Mouse (Mus musculus) kidney, adult 2 months (tissue): Measurements from ENCODE around the gene Fcna. TPM values are rescaled to one million over a fixed set of nuclear protein-coding genes. Genes with fewer than 3 reads are reported as not detected.

ENCODE experiments used
- DNase-seq: peaks from one replicate; pipeline ENCODE4 v3.0.0; 2021
- H3K27ac ChIP-seq: fragments of 200-500 bp; 2 replicates; pipeline ENCODE4 v1.5.1; 2012; ENCODE audit warnings: low read depth, low read length, control low read depth, inconsistent platforms; ENCODE audit not compliant: insufficient read depth
- H3K27me3 ChIP-seq: fragments of 200-500 bp; replicated peaks from 2 replicates; pipeline ENCODE4 v1.6.1; 2012; ENCODE audit warnings: mild to moderate bottlenecking, moderate library complexity, low read length, inconsistent platforms; ENCODE audit not compliant: control insufficient read depth, insufficient read depth
- H3K36me3 ChIP-seq: fragments of 200-500 bp; 2 replicates; pipeline ENCODE4 v1.6.1; 2012; ENCODE audit warnings: mild to moderate bottlenecking, moderate library complexity, low read length, inconsistent platforms; ENCODE audit not compliant: control insufficient read depth, insufficient read depth
- H3K4me1 ChIP-seq: fragments of 200-500 bp; 2 replicates; pipeline ENCODE4 v1.6.1; 2011; ENCODE audit warnings: low read length; ENCODE audit not compliant: control insufficient read depth, insufficient read depth
- H3K4me3 ChIP-seq: fragments of 200-500 bp; 2 replicates; pipeline ENCODE4 v1.5.1; 2011; ENCODE audit warnings: mild to moderate bottlenecking, low read depth, low read length, control low read depth; ENCODE audit not compliant: insufficient read depth
- CTCF ChIP-seq: fragments of 200-500 bp; conservative IDR thresholded peaks from 2 replicates; pipeline ENCODE4 v1.5.1; 2011; ENCODE audit warnings: low read depth, mild to moderate bottlenecking, control low read depth, low read length, moderate library complexity, mixed read lengths; ENCODE audit not compliant: insufficient read depth, insufficient read length
- POLR2A ChIP-seq: fragments of 200-500 bp; IDR thresholded peaks from one replicate; pipeline ENCODE4 v1.6.1; 2011; ENCODE audit warnings: low read depth, low read length, control low read depth
- WGBS: fragments of 180-500 bp; shearing (Covaris S2); methylation state at CpG from one replicate; pipeline ENCODE4 v1.1.7; 2018; 5-methylcytosine and 5-hydroxymethylcytosine counted together
- polyA plus RNA-seq: library from polyadenylated mRNA; depleted of rRNA; stranded (reverse); fragments of >200 nt; gene quantifications from 2 replicates; pipeline ENCODE4 v1.2.3, GENCODE M21; 2012

Fcna gene
- polyA plus RNA-seq, 1 experiment, result 3.4 TPM

GRCm38 (mm10) chr2:25625986-25626385, 1.8 kb downstream of the Fcna start:
- no peak for DNase-seq
- Histone ChIP-seq H3K27ac (no peak overlapping the region), H3K4me1 (peaks cover 6% of the 10 kb centered on the region), H3K27me3 (no peaks in the 10 kb centered on the region), H3K36me3 (no peaks in the 10 kb centered on the region), H3K4me3 (no peak overlapping the region)
- TF ChIP-seq POLR2A, result no peak
- WGBS, result 31% methylated on average over 5 of the region's 5 CpGs

- no peaks in the 10 kb centered on the region for H3K36me3 ChIP-seq
- TF ChIP-seq POLR2A (no peak), CTCF (peak; percentile 76)
- 6% methylated on average over 34 of the region's 34 CpGs for WGBS
- H3K4me1 ChIP-seq, result peaks cover 8% of the 10 kb centered on the region
- DNase-seq, result peak; percentile 96
- no peaks in the 10 kb centered on the region for H3K27me3 ChIP-seq
- H3K27ac ChIP-seq, result peak within 1 kb of the TSS; percentile 85
- peak within 1 kb of the TSS; percentile 90 for H3K4me3 ChIP-seq
Measured at GRCm38 (mm10) chr2:25621229-25622200, 6.3 kb downstream of the Fcna start, which contains the start of gene Tmem141. Tmem141 (minus strand) TSS chr2:25622005.

- TF ChIP-seq POLR2A, result no peak
- TF ChIP-seq CTCF, result no peak
- Histone ChIP-seq H3K4me3 (no peak overlapping the region), H3K4me1 (peaks cover 8% of the 10 kb centered on the region), H3K27me3 (no peaks in the 10 kb centered on the region), H3K27ac (no peak overlapping the region), H3K36me3 (no peaks in the 10 kb centered on the region)
- WGBS, result 79% methylated on average over 4 of the region's 4 CpGs
- DNase-seq, result no peak
Measured at GRCm38 (mm10) chr2:25620852-25621228, 7.0 kb downstream of the Fcna start.

- WGBS, result 79% methylated on average over 6 of the region's 6 CpGs
- no peak for DNase-seq
- H3K4me1 ChIP-seq, result peaks cover 8% of the 10 kb centered on the region
Measured at GRCm38 (mm10) chr2:25620386-25620785, 7.4 kb downstream of the Fcna start.

GRCm38 (mm10) chr2:25617578-25617977, 10.3 kb downstream of the Fcna start, which contains the start of gene Ccdc183:
Ccdc183 (minus strand) TSS chr2:25617678.
- Histone ChIP-seq H3K27me3 (no peaks in the 10 kb centered on the region), H3K4me1 (peaks cover 8% of the 10 kb centered on the region), H3K4me3 (no peak within 1 kb of the TSS), H3K36me3 (no peaks in the 10 kb centered on the region), H3K27ac (no peak within 1 kb of the TSS)
- WGBS, result 80% methylated on average over 3 of the region's 3 CpGs
- no peak for TF ChIP-seq POLR2A
- TF ChIP-seq CTCF, result no peak
- DNase-seq, result no peak

More at GRCm38 (mm10) chr2:25620386-25620785, 7.4 kb downstream of the Fcna start:
- Histone ChIP-seq H3K4me3 (no peak overlapping the region), H3K27me3 (no peaks in the 10 kb centered on the region), H3K36me3 (no peaks in the 10 kb centered on the region), H3K27ac (no peak overlapping the region)
- TF ChIP-seq CTCF (no peak), POLR2A (no peak)

GRCm38 (mm10) chr2:25616398-25616797, 11.4 kb downstream of the Fcna start:
- DNase-seq, result peak; percentile 11
- Histone ChIP-seq H3K4me3 (no peak overlapping the region), H3K27me3 (no peaks in the 10 kb centered on the region), H3K4me1 (peaks cover 6% of the 10 kb centered on the region), H3K27ac (no peak overlapping the region), H3K36me3 (no peaks in the 10 kb centered on the region)
- TF ChIP-seq CTCF (no peak), POLR2A (no peak)
- 9% methylated on average over 22 of the region's 22 CpGs for WGBS

GRCm38 (mm10) chr2:25608671-25609070, 19.2 kb downstream of the Fcna start:
- DNase-seq, result no peak

More at GRCm38 (mm10) chr2:25608671-25609070, 19.2 kb downstream of the Fcna start:
- TF ChIP-seq CTCF, result no peak
- no peak for TF ChIP-seq POLR2A
- Histone ChIP-seq H3K4me3 (peak overlapping the region; percentile 96), H3K27me3 (no peaks in the 10 kb centered on the region), H3K27ac (peak overlapping the region; percentile 17; the same call in 1 of the 2 replicates), H3K36me3 (no peaks in the 10 kb centered on the region), H3K4me1 (peaks cover 5% of the 10 kb centered on the region; the same call in 1 of the 2 replicates)
- 63% methylated on average over 10 of the region's 10 CpGs for whole genome bisulfite sequencing
